Mouse (Mus musculus) lung, embryonic 15.5 days (tissue): Measurements from ENCODE around the gene Usp39. TPM values are rescaled to one million over a fixed set of nuclear protein-coding genes. Genes with fewer than 3 reads are reported as not detected.

Source experiments
- ATAC-seq: fragments of 200-750 bp; cut with Nextera tagmentation; 2 replicates; pipeline ENCODE4 v1.8.0; 2017; ENCODE audit warnings: moderate number of reproducible peaks, borderline replicate concordance; ENCODE audit not compliant: low FRiP score, low TSS enrichment; ENCODE audit errors: extremely low read depth
- H3K27ac ChIP-seq: fragments of 300-500 bp; sonication (generic); 2 replicates; pipeline ENCODE4 v1.5.1; 2015; ENCODE audit warnings: moderate library complexity, mild to moderate bottlenecking, inconsistent platforms
- H3K27me3 ChIP-seq: fragments of 300-500 bp; sonication (generic); 2 replicates; pipeline ENCODE4 v1.6.1; 2015; ENCODE audit warnings: inconsistent platforms
- H3K36me3 ChIP-seq: fragments of 300-500 bp; sonication (generic); 2 replicates; pipeline ENCODE4 v1.6.1; 2015; ENCODE audit warnings: inconsistent platforms
- H3K4me1 ChIP-seq: fragments of 300-500 bp; sonication (generic); 2 replicates; pipeline ENCODE4 v1.6.1; 2015; ENCODE audit warnings: inconsistent platforms
- H3K4me2 ChIP-seq: fragments of 300-500 bp; sonication (generic); 2 replicates; pipeline ENCODE4 v1.6.1; 2015; ENCODE audit warnings: inconsistent platforms, mild to moderate bottlenecking, moderate library complexity
- H3K4me3 ChIP-seq: fragments of 300-500 bp; sonication (generic); 2 replicates; pipeline ENCODE4 v1.5.1; 2015; ENCODE audit warnings: mild to moderate bottlenecking, inconsistent platforms
- H3K9ac ChIP-seq: fragments of 300-500 bp; sonication (generic); 2 replicates; pipeline ENCODE4 v1.6.1; 2015; ENCODE audit warnings: inconsistent platforms
- H3K9me3 ChIP-seq: fragments of 300-500 bp; sonication (generic); 2 replicates; pipeline ENCODE4 v1.6.1; 2016; ENCODE audit warnings: inconsistent platforms
- WGBS: fragments of 180-500 bp; shearing (Covaris S2); methylation state at CpG from one replicate; pipeline ENCODE4 v1.1.7; 2015; 5-methylcytosine and 5-hydroxymethylcytosine counted together
- polyA plus RNA-seq: library from polyadenylated mRNA; unstranded; fragments of >200 nt; fragmentation: Nextera tagmentation; extraction: Ambion mirVana; gene quantifications from 2 replicates; pipeline ENCODE4 v1.2.1, GENCODE M21; 2015

Usp39 gene
- polyA plus RNA-seq, 1 experiment from 2014 or later, result 45.1 TPM

- 67% methylated on average over 2 of the region's 2 CpGs for WGBS
- peaks cover 41% of the 10 kb centered on the region for H3K36me3 ChIP-seq
- no peak overlapping the region for H3K4me2 ChIP-seq
- no peaks in the 10 kb centered on the region for H3K27me3 ChIP-seq
- H3K9ac ChIP-seq, result no peak overlapping the region
- H3K27ac ChIP-seq, result 0 out of 2 replicates have a peak overlapping the region, but pooled peaks have one; percentile 8
- no peak for ATAC-seq
- no peak overlapping the region for H3K4me3 ChIP-seq
- no peaks in the 10 kb centered on the region for H3K9me3 ChIP-seq
- H3K4me1 ChIP-seq, result no peaks in the 10 kb centered on the region
These were observed 29.6 kb downstream of the Usp39 start for GRCm38 (mm10) chr6:72315384-72315783.

GRCm38 (mm10) chr6:72313124-72313867, 31.7 kb downstream of the Usp39 start:
- Histone ChIP-seq H3K4me1 (no peaks in the 10 kb centered on the region), H3K36me3 (peaks cover 22% of the 10 kb centered on the region), H3K27me3 (no peaks in the 10 kb centered on the region), H3K27ac (no peak overlapping the region), H3K9me3 (no peaks in the 10 kb centered on the region), H3K4me2 (no peak overlapping the region), H3K9ac (no peak overlapping the region), H3K4me3 (no peak overlapping the region)
- no peak for ATAC-seq
- 82% methylated on average over 11 of the region's 11 CpGs for WGBS

GRCm38 (mm10) chr6:72312198-72312597, 32.8 kb downstream of the Usp39 start:
- Histone ChIP-seq H3K4me2 (no peak overlapping the region), H3K4me1 (no peaks in the 10 kb centered on the region), H3K9me3 (no peaks in the 10 kb centered on the region), H3K4me3 (no peak overlapping the region), H3K9ac (no peak overlapping the region), H3K27me3 (no peaks in the 10 kb centered on the region), H3K27ac (no peak overlapping the region), H3K36me3 (peaks cover 12% of the 10 kb centered on the region)
- no peak for ATAC-seq
- WGBS, result 92% methylated on average over 3 of the region's 3 CpGs

GRCm38 (mm10) chr6:72303510-72303909, 41.5 kb downstream of the Usp39 start:
- H3K9ac ChIP-seq, result no peak overlapping the region
- H3K27me3 ChIP-seq, result no peaks in the 10 kb centered on the region
- no peaks in the 10 kb centered on the region for H3K9me3 ChIP-seq
- 0 out of 2 replicates have a peak overlapping the region, but pooled peaks have one; percentile 5 for H3K4me2 ChIP-seq
- ATAC-seq, result peak; percentile 48; the same call in 1 of the 2 replicates
- no peak overlapping the region for H3K4me3 ChIP-seq
- H3K36me3 ChIP-seq, result no peaks in the 10 kb centered on the region
- 23% methylated on average over 9 of the region's 9 CpGs for WGBS
- H3K27ac ChIP-seq, result peak overlapping the region; percentile 81
- peaks cover 27% of the 10 kb centered on the region for H3K4me1 ChIP-seq

GRCm38 (mm10) chr6:72302349-72302925, 42.5 kb downstream of the Usp39 start:
- no peaks in the 10 kb centered on the region for H3K27me3 ChIP-seq
- H3K4me2 ChIP-seq, result no peak overlapping the region
- H3K27ac ChIP-seq, result no peak overlapping the region
- H3K9me3 ChIP-seq, result no peaks in the 10 kb centered on the region
- no peaks in the 10 kb centered on the region for H3K36me3 ChIP-seq
- H3K4me3 ChIP-seq, result no peak overlapping the region
- WGBS, result 80% methylated on average over 11 of the region's 11 CpGs
- no peak for ATAC-seq
- H3K4me1 ChIP-seq, result peaks cover 27% of the 10 kb centered on the region
- H3K9ac ChIP-seq, result no peak overlapping the region

- ATAC-seq, result no peak
- no peaks in the 10 kb centered on the region for H3K36me3 ChIP-seq
- H3K4me1 ChIP-seq, result peaks cover 11% of the 10 kb centered on the region
- no peaks in the 10 kb centered on the region for H3K27me3 ChIP-seq
- no peaks in the 10 kb centered on the region for H3K9me3 ChIP-seq
- no peak overlapping the region for H3K4me3 ChIP-seq
- no peak overlapping the region for H3K4me2 ChIP-seq
- no peak overlapping the region for H3K9ac ChIP-seq
- no peak overlapping the region for H3K27ac ChIP-seq
- 81% methylated on average over 3 of the region's 3 CpGs for WGBS
These were observed 47.2 kb downstream of the Usp39 start for GRCm38 (mm10) chr6:72297825-72298224.

- no peaks in the 10 kb centered on the region for H3K36me3 ChIP-seq
- no peaks in the 10 kb centered on the region for H3K9me3 ChIP-seq
- 26% methylated on average over 12 of the region's 12 CpGs for WGBS
- H3K9ac ChIP-seq, result no peak overlapping the region
- no peak overlapping the region for H3K4me2 ChIP-seq
- H3K27ac ChIP-seq, result peak overlapping the region; percentile 90
- H3K27me3 ChIP-seq, result no peaks in the 10 kb centered on the region
- H3K4me1 ChIP-seq, result peaks cover 12% of the 10 kb centered on the region
- peak; percentile 86 for ATAC-seq
- no peak overlapping the region for H3K4me3 ChIP-seq
These were observed 51.9 kb downstream of the Usp39 start for GRCm38 (mm10) chr6:72292972-72293651.

- WGBS, result 51% methylated on average over 3 of the region's 3 CpGs
- Histone ChIP-seq H3K4me2 (no peak overlapping the region), H3K4me3 (no peak overlapping the region), H3K9ac (no peak overlapping the region), H3K9me3 (no peaks in the 10 kb centered on the region), H3K27me3 (no peaks in the 10 kb centered on the region), H3K36me3 (no peaks in the 10 kb centered on the region), H3K4me1 (peaks cover 12% of the 10 kb centered on the region), H3K27ac (no peak overlapping the region)
- no peak for ATAC-seq
These were observed 55.5 kb downstream of the Usp39 start for GRCm38 (mm10) chr6:72289484-72289883.

- H3K4me3 ChIP-seq, result no peak overlapping the region
- H3K4me1 ChIP-seq, result 0 out of 2 replicates have a peak, but pooled peaks cover 4% of the 10 kb centered on the region
- no peak overlapping the region for H3K27ac ChIP-seq
- ATAC-seq, result no peak
- H3K9me3 ChIP-seq, result no peaks in the 10 kb centered on the region
- H3K36me3 ChIP-seq, result no peaks in the 10 kb centered on the region
- H3K27me3 ChIP-seq, result no peaks in the 10 kb centered on the region
- WGBS, result 20% methylated on average over 4 of the region's 4 CpGs
- H3K9ac ChIP-seq, result no peak overlapping the region
- no peak overlapping the region for H3K4me2 ChIP-seq
These were observed 61.1 kb downstream of the Usp39 start for GRCm38 (mm10) chr6:72283914-72284313.

GRCm38 (mm10) chr6:72280410-72280998, 64.5 kb downstream of the Usp39 start:
- no peak overlapping the region for H3K4me2 ChIP-seq
- 52% methylated on average over 7 of the region's 7 CpGs for WGBS

GRCm38 (mm10) chr6:72279505-72279904, 65.5 kb downstream of the Usp39 start:
- H3K9me3 ChIP-seq, result no peaks in the 10 kb centered on the region
- 68% methylated on average over 7 of the region's 7 CpGs for WGBS
- H3K4me2 ChIP-seq, result no peak overlapping the region
- H3K4me3 ChIP-seq, result no peak overlapping the region
- H3K9ac ChIP-seq, result no peak overlapping the region
- ATAC-seq, result no peak
- H3K36me3 ChIP-seq, result no peaks in the 10 kb centered on the region
- H3K27me3 ChIP-seq, result no peaks in the 10 kb centered on the region
- H3K4me1 ChIP-seq, result peaks cover 24% of the 10 kb centered on the region
- H3K27ac ChIP-seq, result no peak overlapping the region

More at GRCm38 (mm10) chr6:72280410-72280998, 64.5 kb downstream of the Usp39 start:
- Histone ChIP-seq H3K36me3 (no peaks in the 10 kb centered on the region), H3K27ac (no peak overlapping the region), H3K4me1 (peaks cover 24% of the 10 kb centered on the region), H3K27me3 (no peaks in the 10 kb centered on the region), H3K4me3 (no peak overlapping the region), H3K9ac (no peak overlapping the region), H3K9me3 (no peaks in the 10 kb centered on the region)
- no peak for ATAC-seq
